9 mouse cellular contexts compared by ENCODE assay signal in the genomic region with DNA sequence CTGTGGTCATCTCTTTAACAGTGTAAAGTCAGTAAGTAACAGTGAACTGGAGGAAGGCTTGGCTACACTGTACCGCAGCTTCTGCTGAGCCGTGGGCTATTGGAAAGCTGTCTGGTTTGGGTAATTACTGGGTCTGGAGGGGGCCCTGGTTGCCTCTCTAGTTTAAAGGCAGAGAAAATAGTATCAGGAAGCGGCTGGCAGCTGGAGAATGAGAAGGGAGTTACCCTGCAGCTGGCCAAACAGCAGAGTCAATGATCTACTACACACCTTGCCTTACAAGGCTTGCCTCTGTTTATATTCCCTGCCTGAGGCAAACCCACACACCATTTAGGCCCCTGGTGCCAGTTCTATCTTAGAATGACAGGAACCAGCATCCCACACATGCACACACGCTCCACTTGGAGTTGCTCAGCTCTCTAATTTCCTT.
A peak's percentile ranks its signal among the peaks of the same experiment; 100 is the strongest.
DNase-seq lines count a peak whose midpoint lies in the region; ATAC-seq lines count a peak whose summit lies in the region.
"Had no signal": no experiment of that assay in that cellular context is flagged by ENCODE, and none has a peak within 500 bp of the region (broad histone marks: within the 10 kb centered on the region; RNA-seq: fewer than 3 reads in every experiment).

No protein-coding gene starts in this region.

- H3K27me3 ChIP-seq in midbrain, embryonic 13.5 days = no peaks in the 10 kb centered on the region
- no peaks in the 10 kb centered on the region for H3K27me3 ChIP-seq in midbrain, embryonic 11.5 days (ENCODE audit: control insufficient read depth, insufficient read depth, low read length)

- H3K36me3 ChIP-seq in midbrain, embryonic 13.5 days = peaks cover 21% of the 10 kb centered on the region
- H3K36me3 ChIP-seq in midbrain, embryonic 11.5 days (ENCODE audit: control insufficient read depth, insufficient read depth, low read length) = peaks cover 13% of the 10 kb centered on the region; the same call in 1 of the 2 replicates

- H3K27ac ChIP-seq in midbrain, embryonic 13.5 days = peak overlapping the region; percentile 60; the same call in 1 of the 2 replicates
- H3K27ac ChIP-seq in midbrain, embryonic 11.5 days (ENCODE audit: low read depth, low read length) = no peak overlapping the region

- 68% methylated on average over 4 of the region's 4 CpGs for WGBS in midbrain, embryonic 13.5 days
- WGBS in midbrain, embryonic 11.5 days = 74% methylated on average over 4 of the region's 4 CpGs
- 20% methylated on average over 4 of the region's 4 CpGs for WGBS in large intestine, adult 2 months

- no peak overlapping the region for H3K4me3 ChIP-seq in midbrain, embryonic 13.5 days (replicated peaks)
- no peak overlapping the region for H3K4me3 ChIP-seq in midbrain, embryonic 11.5 days (ENCODE audit: low read depth, low read length)

- H3K4me1 ChIP-seq in midbrain, embryonic 13.5 days (replicated peaks) = peaks cover 15% of the 10 kb centered on the region
- no peaks in the 10 kb centered on the region for H3K4me1 ChIP-seq in midbrain, embryonic 11.5 days (ENCODE audit: control insufficient read depth, insufficient read depth, low read length)

- H3K4me2 ChIP-seq in midbrain, embryonic 13.5 days (replicated peaks) = no peak overlapping the region
- H3K4me2 ChIP-seq in midbrain, embryonic 11.5 days = no peak overlapping the region

- ATAC-seq in midbrain, embryonic 13.5 days = no peak
- ATAC-seq in midbrain, embryonic 11.5 days (ENCODE audit: low FRiP score) = no peak
- ATAC-seq in CD4-positive, CD25-positive, alpha-beta regulatory T cell, adult 4 months = no peak

- DNase-seq in embryo, embryonic 10 days (ENCODE audit: low spot score) = peak; percentile 32
- no peak for DNase-seq in embryo, embryonic 9.5 days (ENCODE audit: extremely low spot score)
- no peak for DNase-seq in midbrain, embryonic 11.5 days (ENCODE audit: low spot score, missing footprints)
- peak; percentile 32 for DNase-seq in large intestine, adult 2 months (ENCODE audit: low read depth, low spot score)
- DNase-seq in yolk sac, embryonic 10.5 days (ENCODE audit: low spot score) = peak; percentile 35
- no peak for DNase-seq in layer of hippocampus, adult 9-10 months (ENCODE audit: low spot score)
- DNase-seq: lung, postnatal 36 days had no signal

- H3K9ac ChIP-seq in midbrain, embryonic 13.5 days (replicated peaks) = no peak overlapping the region
- H3K9ac ChIP-seq in midbrain, embryonic 11.5 days (ENCODE audit: low read length) = no peak overlapping the region

- H3K9me3 ChIP-seq in midbrain, embryonic 13.5 days = no peaks in the 10 kb centered on the region
- H3K9me3 ChIP-seq in midbrain, embryonic 11.5 days (ENCODE audit: control insufficient read depth, low read length) = no peaks in the 10 kb centered on the region

Comparison
In these comparisons a context has a peak if more than half of its experiments do, and no peak if none do; other contexts are left out.
1. DNase-seq: peak in embryo, embryonic 10 days (single experiment), large intestine, adult 2 months (single experiment) and yolk sac, embryonic 10.5 days (single experiment); none in embryo, embryonic 9.5 days (single experiment), midbrain, embryonic 11.5 days (single experiment) and layer of hippocampus, adult 9-10 months (single experiment).